In the genomic region with DNA sequence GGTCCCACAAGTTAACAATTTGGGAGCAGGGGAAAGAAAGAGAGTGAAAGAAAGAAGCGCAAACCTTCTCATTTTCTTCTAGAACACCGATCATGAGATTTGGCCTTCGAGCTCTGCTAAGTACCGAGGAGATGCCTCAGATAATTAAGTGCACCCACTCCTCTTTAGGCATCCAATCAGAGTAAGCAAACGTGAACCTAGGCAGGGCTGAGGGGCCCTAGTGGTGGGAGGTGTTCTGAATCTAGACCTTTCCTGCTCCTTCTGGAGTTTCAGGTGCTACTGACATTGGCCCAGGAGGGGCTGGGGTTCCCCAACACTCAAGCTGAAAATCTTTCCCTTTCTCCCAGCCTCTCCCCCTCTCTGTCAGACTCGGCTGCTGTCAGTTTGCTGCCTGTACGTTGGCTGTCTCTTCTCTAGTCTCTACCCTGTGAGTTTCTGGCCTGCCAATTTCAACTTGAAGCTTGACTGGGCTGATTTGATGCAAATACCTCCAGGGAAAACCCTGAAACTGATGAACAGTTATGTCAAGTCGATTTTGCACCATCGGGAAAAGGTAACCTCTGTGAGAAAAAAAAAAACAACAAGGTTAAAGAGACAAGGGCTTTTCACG, we compare ENCODE assay signal across 9 mouse cellular contexts. TPM values are rescaled to one million over a fixed set of nuclear protein-coding genes. Genes with fewer than 3 reads are reported as not detected.
DNase-seq lines count a peak whose midpoint lies in the region; ATAC-seq and TF ChIP-seq lines count a peak whose summit lies in the region.
"Had no signal": no experiment of that assay in that cellular context is flagged by ENCODE, and none has a peak within 500 bp of the region (broad histone marks: within the 10 kb centered on the region; RNA-seq: fewer than 3 reads in every experiment).

No protein-coding gene starts in this region.

- H3K27ac ChIP-seq in liver, embryonic 12.5 days, result 0 out of 2 replicates have a peak overlapping the region, but pooled peaks have one; percentile 20
- H3K27ac ChIP-seq in liver, postnatal 0 days (ENCODE audit: low read depth), result no peak overlapping the region
- H3K27ac ChIP-seq in hindbrain, embryonic 14.5 days, result peak overlapping the region; percentile 63
- no peak overlapping the region for H3K27ac ChIP-seq in limb, embryonic 10.5 days

- no peak overlapping the region for H3K4me2 ChIP-seq in liver, embryonic 12.5 days
- no peak overlapping the region for H3K4me2 ChIP-seq in liver, postnatal 0 days (ENCODE audit: low read depth, low read length)
- H3K4me2 ChIP-seq in hindbrain, embryonic 14.5 days (replicated peaks), result peak overlapping the region; percentile 4

- no peak for ATAC-seq in liver, embryonic 12.5 days
- ATAC-seq in liver, postnatal 0 days, result no peak
- 0 out of 2 replicates have a peak, but pooled peaks have one; percentile 36 for ATAC-seq in hindbrain, embryonic 14.5 days (ENCODE audit: low FRiP score)

- no peak for TF ChIP-seq EP300 in liver, postnatal 0 days (IDR thresholded peaks at IDR 0.05; ENCODE audit: low read depth)

- WGBS in liver, embryonic 12.5 days (ENCODE audit: insufficient replicate concordance), result 65% methylated on average over 10 of the region's 10 CpGs
- 68% methylated on average over 10 of the region's 10 CpGs for WGBS in liver, postnatal 0 days (ENCODE audit: insufficient replicate concordance)
- 20% methylated on average over 10 of the region's 10 CpGs for WGBS in hindbrain, embryonic 14.5 days
- 43% methylated on average over 10 of the region's 10 CpGs for WGBS in limb, embryonic 10.5 days

- H3K9ac ChIP-seq in liver, embryonic 12.5 days, result no peak overlapping the region
- H3K9ac ChIP-seq in liver, postnatal 0 days (replicated peaks), result no peak overlapping the region
- peak overlapping the region; percentile 32 for H3K9ac ChIP-seq in hindbrain, embryonic 14.5 days

- DNase-seq in adrenal gland, adult (ENCODE audit: inconsistent age in 2 of 2, low spot score in 1 of 2), result peak; percentile 9 to 54
- no peak for DNase-seq in adrenal gland, postnatal 14 days
- no peak for DNase-seq in liver, postnatal 0 days
- DNase-seq in hindbrain, embryonic 14.5 days (ENCODE audit: low spot score), result no peak
- peak; percentile 73 for DNase-seq in retina, postnatal 1 day
- DNase-seq in cerebellum, adult 18-20 months, result no peak
- no peak for DNase-seq in limb, embryonic 10.5 days (ENCODE audit: low spot score)
- DNase-seq: cerebellum, adult 11 months had no signal

- H3K4me1 ChIP-seq in liver, embryonic 12.5 days, result peaks cover 54% of the 10 kb centered on the region
- peaks cover 26% of the 10 kb centered on the region for H3K4me1 ChIP-seq in liver, postnatal 0 days (ENCODE audit: insufficient read depth)
- peaks cover 51% of the 10 kb centered on the region for H3K4me1 ChIP-seq in hindbrain, embryonic 14.5 days (replicated peaks; ENCODE audit: control insufficient read depth, insufficient read depth, low read length)
- peaks cover 30% of the 10 kb centered on the region for H3K4me1 ChIP-seq in limb, embryonic 10.5 days

- TF ChIP-seq CTCF in liver, postnatal 0 days (IDR thresholded peaks at IDR 0.05; ENCODE audit: low read depth), result no peak

- H3K4me3 ChIP-seq in liver, embryonic 12.5 days, result no peak overlapping the region
- no peak overlapping the region for H3K4me3 ChIP-seq in liver, postnatal 0 days (ENCODE audit: low read depth, low read length)
- H3K4me3 ChIP-seq in hindbrain, embryonic 14.5 days (replicated peaks; ENCODE audit: low read length), result no peak overlapping the region
- no peak overlapping the region for H3K4me3 ChIP-seq in limb, embryonic 10.5 days

- H3K9me3 ChIP-seq in liver, embryonic 12.5 days (replicated peaks), result no peaks in the 10 kb centered on the region
- H3K9me3 ChIP-seq in liver, postnatal 0 days (ENCODE audit: low read length), result no peaks in the 10 kb centered on the region
- H3K9me3 ChIP-seq in hindbrain, embryonic 14.5 days (ENCODE audit: control insufficient read depth, low read length), result no peaks in the 10 kb centered on the region
- no peaks in the 10 kb centered on the region for H3K9me3 ChIP-seq in limb, embryonic 10.5 days (replicated peaks)

- peaks cover 47% of the 10 kb centered on the region for H3K36me3 ChIP-seq in liver, embryonic 12.5 days
- peaks cover 18% of the 10 kb centered on the region for H3K36me3 ChIP-seq in liver, postnatal 0 days (replicated peaks; ENCODE audit: insufficient read depth, low read length)
- H3K36me3 ChIP-seq in hindbrain, embryonic 14.5 days (replicated peaks; ENCODE audit: control insufficient read depth, insufficient read depth), result no peaks in the 10 kb centered on the region
- no peaks in the 10 kb centered on the region for H3K36me3 ChIP-seq in limb, embryonic 10.5 days

- no peaks in the 10 kb centered on the region for H3K27me3 ChIP-seq in liver, embryonic 12.5 days (replicated peaks)
- H3K27me3 ChIP-seq in liver, postnatal 0 days (ENCODE audit: insufficient read depth, low read length), result no peaks in the 10 kb centered on the region
- no peaks in the 10 kb centered on the region for H3K27me3 ChIP-seq in hindbrain, embryonic 14.5 days (ENCODE audit: control insufficient read depth, insufficient read depth, low read length)
- peaks cover 5% of the 10 kb centered on the region; the same call in 1 of the 2 replicates for H3K27me3 ChIP-seq in limb, embryonic 10.5 days (ENCODE audit: low read depth, poor library complexity, severe bottlenecking)

RNA-seq across cellular contexts. Expression of a gene that starts 20.5 kb away (rescaled TPM):
- total RNA-seq in adrenal gland, postnatal 14 days (2021), result 153 and 158 TPM in 2 replicates
- polyA plus RNA-seq in liver, embryonic 12.5 days (2016; fragmentation: Nextera tagmentation; extraction: Ambion mirVana), result 22.1 and 24.3 TPM in 2 replicates
- 8.1 and 8.8 TPM in 2 replicates for polyA plus RNA-seq in liver, postnatal 0 days (2015; fragmentation: Nextera tagmentation; extraction: Ambion mirVana)
- 38.8 and 41.9 TPM in 2 replicates for polyA plus RNA-seq in hindbrain, embryonic 14.5 days (2014; fragmentation: Nextera tagmentation; extraction: Ambion mirVana)
- 5.3 and 5.4 TPM in 2 replicates for polyA plus RNA-seq in limb, embryonic 10.5 days (2016; fragmentation: Nextera tagmentation; extraction: Ambion mirVana)

Comparison
In these comparisons a context has a peak if more than half of its experiments do, and no peak if none do; other contexts are left out.
1. DNase-seq: peak in adrenal gland, adult (2 of 2) and retina, postnatal 1 day (single experiment); none in adrenal gland, postnatal 14 days (single experiment), liver, postnatal 0 days (single experiment), hindbrain, embryonic 14.5 days (single experiment), cerebellum, adult 18-20 months (0 of 2) and limb, embryonic 10.5 days (single experiment).
2. H3K27ac ChIP-seq: peak in liver, embryonic 12.5 days (single experiment) and hindbrain, embryonic 14.5 days (single experiment); none in liver, postnatal 0 days (single experiment) and limb, embryonic 10.5 days (single experiment).